Mouse (Mus musculus): ENCODE results near the gene Dis3l.
A peak's percentile ranks its signal among the peaks of the same experiment; 100 is the strongest.

The Dis3l gene

DNA sequence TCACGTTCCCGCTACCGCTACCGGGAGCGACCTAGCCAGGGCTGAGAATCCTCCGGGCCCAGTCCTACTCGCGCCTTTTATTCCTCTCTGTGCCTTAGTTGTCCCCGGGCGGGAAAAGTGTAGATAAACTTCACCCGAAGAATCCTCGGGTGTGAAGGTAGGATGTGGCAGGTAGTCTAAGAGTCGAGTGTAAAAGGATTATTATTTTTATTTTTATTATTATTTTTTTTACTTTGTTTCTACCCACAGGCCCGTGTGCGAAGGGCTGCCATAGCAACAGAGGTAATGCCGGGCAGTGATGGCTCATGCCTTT lies at the start of gene Dis3l:
Gene Dis3l, minus strand, starts transcription at position 35 of the 313 bp plus-strand sequence.
- DNase-seq = no peak

DNA sequence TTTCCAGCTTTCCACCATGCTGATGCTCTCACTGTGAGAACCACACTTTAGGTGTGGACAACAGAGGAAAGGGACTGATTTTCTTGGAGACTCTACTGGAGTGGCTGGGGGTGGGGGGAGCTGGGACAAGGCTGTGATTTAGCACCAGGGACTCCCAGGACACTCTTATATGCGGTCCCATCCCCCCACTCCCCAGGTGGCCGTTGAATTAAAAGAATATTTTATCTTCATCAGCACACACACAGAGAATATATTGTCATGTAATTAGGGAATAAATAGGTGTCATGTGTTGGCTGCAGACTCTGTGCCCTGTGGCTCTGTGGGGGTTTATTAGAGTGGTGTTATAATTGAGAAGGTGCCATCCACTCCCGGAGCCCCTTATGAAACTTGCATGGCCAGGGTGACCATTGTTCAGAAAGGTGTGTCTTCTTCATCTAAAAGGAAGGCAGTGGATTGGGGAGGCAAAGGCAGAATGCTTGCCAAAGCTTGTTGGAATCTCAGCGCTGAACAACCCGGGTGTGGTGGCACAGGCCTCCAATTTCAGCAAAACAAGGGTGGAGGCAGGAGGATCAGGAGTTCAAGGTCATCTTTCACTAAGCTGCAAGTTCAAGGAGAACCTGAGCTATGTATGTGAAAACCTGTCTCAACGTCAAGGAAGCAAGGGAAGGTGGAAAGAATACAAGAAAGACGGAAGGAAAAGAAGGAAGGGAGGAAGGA lies 48.6 kb upstream of the Dis3l start:
- no peak for DNase-seq

DNA sequence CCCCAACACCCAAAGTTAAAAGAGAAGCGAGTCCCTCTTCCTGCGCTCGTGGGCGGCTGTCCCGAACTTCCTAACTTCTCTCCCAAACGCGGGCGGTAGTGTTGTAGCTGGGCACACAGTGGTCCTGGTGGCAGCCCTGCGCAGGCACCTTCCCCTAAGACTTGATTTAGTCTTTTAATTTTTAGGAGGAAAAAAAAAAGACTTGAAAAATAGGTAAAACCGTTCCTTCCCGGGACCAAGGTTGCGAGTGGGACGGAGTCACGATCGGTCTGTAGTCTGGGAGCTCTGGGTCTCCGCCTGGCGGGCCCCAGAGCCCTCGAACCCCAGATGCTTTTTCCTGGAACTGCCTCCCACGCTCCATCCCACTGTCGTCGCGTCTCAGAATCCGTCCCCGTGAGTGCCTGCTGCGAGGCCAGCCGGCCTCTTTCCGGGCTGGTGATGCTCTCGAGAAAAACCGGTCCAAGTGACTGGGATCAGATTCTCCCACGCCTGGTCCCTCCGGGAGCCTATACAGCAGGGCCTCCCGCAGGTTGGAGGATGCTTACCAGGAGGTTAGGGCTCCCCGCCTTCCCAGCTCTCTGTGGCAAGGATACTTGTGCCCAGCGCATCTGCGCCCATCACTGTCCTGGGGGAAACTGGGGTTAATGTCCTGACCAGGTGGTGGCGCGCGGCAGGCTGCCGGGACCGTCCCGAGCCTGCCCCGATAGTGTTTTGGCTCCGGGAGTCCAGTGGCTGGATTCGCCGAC lies 45.6 kb upstream of the Dis3l start:
- DNase-seq = no peak

DNA sequence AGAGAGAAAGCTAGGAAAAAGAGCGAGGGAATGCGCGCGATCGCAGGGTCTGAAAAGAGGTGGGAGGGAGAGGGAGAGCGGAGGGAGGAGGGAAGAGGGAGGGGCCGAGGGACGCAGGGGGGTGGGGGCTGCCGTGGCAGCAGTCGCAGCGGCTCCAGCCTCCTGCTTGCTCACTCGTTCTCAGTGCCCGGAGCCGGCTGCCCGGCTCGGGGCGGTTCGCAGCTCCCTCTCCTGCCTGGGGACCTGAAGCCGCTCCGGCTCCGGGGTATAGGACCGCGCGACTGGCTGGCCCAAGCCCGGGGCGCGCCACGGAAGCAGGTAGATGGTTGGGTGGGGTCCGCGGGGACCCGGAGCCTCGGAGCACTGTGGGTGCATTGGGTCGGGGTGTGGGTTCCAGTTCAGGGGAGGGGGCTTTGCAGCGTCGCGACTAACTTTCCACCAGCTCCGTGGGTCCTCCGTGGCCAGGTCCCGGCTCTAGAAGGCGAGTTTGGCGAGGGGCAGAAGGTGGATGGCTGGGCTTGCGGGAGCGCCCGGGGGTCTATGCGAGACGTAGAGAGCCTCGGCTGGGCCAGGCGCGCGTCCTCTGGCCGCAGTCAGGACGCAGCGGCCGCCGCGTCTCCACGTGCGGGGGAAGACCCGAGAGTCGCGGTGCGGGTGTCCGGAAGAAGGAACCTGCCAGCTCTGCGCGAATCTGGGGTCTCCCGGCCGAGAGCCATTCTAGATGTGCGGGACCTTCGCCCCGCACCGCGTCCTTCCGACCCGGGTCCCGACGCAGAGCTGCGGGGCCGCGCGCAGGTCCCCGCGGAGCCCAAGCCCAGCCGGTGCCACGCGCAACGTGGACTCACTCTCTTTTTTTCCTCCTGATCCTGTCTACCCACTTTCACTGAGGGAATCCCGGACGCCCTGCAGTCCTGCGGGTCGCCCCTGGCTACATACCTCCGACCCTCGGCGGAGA lies 44.7 kb upstream of the Dis3l start, which contains the start of gene Megf11:
Gene Megf11, plus strand, starts transcription at position 116 of the 955 bp plus-strand sequence.
- no peak for DNase-seq

DNA sequence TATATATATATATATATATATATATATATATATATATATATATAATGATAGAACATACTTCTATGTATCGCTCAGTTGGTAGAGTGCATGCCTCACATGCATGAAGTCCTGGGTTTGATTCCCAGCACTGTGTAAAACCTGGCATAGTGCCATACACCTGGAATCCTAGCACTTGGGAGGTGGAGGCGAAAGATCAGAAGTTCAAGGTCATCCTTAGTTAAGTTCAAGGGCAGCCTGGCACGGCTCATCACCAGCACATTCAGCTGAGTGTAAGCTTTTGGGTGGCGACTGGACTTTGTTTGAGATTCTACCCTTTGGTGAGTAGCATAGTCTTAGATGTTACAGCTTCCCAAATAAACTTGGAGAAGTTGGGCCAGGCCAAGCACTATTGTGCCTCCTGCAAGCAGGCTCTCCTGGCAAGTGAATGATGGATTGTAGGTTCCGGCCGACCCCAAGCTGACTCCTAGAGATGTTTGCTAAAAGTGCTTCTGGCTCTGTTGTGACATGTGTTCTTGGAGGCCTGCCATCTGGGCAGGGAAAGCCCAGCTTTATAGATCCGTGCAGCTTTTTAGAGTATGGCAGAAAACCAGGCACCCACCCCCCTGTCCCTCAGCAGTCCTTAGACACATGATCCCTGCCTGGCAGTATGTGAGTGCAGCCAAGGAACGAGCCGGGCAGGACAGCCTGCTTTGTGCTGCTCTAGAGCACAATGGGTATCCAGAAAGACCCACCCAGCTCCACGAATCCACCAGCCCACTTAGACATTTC lies 42.1 kb upstream of the Dis3l start:
- no peak for DNase-seq

DNA sequence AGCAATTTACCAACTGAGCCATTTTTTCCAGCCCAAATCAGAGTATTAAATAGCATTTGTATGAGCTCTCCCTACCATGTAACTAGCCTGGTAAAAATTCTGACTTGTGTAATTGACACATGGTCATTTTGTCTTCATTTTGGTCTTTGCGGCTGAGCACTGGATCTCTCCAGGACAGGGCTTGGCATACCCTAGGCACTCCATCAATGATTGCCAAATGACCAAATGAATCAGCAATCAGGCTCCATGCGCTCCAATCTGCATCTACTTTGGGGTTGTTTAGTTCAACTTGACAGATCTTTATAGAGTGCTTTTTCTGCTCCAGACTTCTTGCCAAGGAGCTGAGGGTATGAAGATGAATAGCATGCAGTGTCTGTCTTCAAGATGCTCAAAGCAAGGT lies 35.3 kb upstream of the Dis3l start:
- no peak for DNase-seq

DNA sequence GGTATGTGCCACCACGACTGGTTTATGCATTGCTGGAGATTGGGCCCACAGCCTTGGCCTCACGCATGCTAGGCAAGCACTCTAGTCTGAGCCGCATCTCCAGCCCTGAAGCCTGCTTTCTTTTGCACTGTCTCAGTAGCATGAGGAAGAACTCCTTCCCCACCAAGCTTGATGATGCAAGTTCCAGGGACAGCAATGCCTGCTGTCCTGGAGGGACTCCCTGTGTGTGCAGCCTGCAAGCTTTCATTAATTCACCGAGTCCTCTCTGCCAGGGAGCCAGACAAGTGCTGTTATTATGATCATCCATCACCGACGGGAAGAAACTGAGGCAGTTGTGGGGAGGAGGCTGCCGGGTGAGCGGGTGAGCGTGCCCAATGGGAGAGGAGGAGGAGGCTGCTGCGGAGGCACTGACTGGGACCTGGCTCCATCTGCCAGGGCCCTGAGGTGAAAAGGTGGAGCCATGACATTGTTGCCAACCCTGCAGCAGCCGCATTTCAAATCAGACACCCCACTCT lies 30.3 kb upstream of the Dis3l start:
- DNase-seq = no peak

DNA sequence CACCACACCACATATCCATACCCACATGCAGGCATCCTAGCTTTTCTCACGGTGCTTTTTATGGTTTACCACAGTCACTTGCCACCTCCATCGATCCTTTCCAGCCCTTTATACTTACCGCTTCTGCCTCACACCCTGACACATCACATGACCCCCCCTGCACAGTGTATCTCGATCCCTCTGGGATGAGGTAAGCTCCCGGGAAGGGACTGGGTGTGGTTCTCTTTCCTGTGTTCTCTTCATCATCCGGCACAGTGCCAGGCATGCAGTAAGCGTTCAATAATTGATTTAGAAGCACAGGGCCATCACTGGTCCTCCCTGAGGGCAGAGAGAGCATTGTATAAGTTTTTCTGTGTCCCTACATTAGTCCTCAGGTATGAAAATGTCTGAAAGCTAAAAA lies 28.8 kb upstream of the Dis3l start:
- no peak for DNase-seq

DNA sequence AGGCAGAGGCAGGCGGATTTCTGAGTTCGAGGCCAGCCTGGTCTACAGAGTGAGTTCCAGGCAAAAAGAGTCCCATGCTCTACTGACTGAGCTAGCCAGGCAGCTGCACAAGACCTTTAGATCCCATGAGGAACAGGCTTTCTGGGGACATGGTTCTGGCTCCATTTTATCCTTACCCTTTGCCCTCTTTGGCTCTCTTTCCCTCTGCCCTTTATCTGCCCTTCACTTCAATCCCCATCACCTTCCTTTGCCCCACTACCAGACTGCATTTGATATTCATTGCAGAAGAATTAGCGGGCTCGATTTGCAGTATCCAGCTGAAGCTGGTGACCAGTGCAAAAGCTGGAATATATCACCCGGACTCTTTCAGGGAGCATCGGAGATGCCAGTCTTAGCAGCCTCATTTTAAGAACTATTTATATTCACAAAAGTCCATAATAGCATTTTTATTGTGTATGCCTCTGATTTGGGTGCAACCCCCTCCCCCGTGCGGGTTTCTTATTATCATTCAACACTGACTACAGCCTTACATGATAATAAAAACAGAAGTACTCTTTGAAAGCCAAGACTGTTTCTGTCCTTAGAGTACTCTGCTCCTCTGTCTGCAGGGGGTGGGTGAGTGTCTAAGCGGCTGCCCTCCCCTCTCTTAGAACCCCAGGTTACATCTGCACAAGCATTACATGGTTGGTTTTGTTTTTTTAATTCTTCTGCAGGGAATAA lies 20.3 kb upstream of the Dis3l start:
- DNase-seq = no peak

DNA sequence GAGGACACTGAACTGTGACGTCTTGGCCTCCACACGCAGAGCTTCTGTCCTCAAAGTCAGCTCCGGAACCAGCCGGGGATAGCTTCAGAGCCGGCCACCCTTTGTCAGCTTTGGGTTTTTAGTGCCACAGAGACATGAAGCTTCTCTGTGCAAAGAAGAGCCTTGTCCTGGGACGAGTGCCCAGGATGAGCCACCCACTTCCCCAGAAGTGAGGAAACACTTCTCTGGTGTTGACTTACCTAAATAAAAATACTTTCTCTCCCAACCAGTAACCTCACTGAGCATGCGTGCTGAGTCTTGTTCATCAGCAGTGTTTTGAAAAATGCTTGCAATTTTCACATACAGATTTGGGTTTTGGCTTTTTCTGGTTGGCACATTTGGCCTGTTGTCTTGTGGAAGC lies 14.5 kb upstream of the Dis3l start:
- DNase-seq = no peak

DNA sequence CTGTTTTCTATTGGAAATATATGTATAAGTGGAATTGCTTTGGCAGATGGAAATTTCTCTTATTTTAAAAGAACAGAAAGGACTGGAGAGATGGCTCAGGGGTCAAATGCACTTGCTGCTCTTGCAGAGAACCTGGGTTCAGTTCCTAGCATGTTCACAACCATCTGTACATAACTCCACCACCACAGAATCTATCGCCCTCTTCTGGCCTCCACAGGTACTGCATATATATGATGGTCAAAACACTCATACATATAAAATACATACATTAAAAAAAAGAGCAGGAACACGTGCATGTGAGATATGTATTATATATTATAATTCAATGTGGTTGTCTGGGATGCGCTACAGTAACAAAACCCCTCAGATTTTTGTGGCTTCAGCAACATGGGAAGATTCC lies 10.1 kb upstream of the Dis3l start:
- DNase-seq = no peak

DNA sequence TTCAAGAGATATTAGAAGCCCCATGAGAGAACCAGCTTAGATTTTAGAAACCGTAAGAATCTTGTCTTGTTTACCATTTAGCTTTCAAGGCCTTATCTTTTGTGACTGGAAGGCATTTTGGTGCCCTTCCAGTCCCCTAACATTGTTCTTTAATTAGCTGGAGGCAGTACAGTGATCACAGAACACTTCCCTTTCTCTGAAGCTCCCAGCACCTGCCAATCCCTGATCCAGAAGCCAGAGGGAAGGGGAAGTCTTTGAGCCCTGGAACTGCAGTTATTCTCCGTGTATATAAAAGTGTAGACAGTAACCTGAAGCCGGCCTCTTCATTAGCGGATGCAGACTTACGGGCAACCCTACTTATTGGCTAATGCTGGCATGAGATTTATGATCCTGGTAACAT lies 8.4 kb upstream of the Dis3l start:
- peak; percentile 89 for DNase-seq

DNA sequence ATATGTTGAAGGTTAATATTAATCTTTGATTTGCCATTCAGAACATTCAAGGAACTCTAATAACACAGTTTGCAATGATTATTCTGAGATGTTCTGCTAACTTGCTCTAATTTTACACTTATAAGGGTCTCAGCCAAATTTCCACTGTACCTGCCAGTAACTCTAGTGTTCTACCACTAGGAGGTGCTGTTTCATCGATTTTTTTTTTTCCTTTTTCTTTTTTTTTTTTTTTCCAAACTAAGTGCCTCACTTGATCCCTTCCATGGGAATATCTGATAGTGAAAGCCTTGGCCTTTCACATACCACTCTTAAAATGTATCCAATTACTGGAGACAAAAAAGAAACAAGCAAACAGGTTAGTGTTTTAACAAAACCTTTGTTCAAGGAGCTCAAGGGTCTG lies 6.3 kb upstream of the Dis3l start:
- no peak for DNase-seq

DNA sequence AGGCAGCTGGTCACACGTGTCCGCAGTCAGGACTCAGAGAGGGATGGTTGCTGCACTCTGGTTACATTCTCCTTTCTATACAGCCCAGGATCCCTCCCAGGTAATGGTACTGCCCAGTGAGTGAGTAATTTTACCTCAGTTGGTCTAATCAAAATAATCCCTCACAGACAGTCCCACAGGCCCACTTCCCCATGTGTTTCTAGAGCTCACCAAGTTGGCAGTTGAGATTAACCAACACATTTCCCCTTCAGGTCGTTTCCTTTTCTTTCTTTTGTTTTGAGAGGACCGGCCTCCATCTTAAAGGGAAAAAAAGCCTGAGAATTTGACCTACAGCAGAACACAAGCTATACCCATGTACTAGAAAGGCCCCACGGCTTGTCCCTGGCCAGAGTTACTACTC lies 4.8 kb upstream of the Dis3l start:
- no peak for DNase-seq

DNA sequence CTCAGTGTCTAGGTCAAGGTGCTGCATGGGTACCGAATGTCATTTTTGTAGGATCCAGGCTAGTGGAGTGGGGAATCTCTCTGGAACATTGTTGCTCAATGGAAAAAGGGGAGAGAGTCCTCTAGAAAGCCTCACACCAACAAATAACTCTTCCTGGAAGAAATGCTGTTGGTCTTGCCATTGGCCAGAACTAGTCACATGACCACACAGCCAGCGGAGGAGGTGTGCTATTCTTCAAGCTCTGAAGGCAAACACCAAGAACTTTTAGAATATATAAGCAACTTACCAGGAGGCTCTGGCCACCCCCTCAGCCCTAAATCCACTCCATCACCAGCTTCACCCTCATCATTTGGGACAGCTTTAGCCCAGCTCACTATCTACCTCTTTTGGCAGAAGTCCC lies 2.6 kb upstream of the Dis3l start:
- no peak for DNase-seq

DNA sequence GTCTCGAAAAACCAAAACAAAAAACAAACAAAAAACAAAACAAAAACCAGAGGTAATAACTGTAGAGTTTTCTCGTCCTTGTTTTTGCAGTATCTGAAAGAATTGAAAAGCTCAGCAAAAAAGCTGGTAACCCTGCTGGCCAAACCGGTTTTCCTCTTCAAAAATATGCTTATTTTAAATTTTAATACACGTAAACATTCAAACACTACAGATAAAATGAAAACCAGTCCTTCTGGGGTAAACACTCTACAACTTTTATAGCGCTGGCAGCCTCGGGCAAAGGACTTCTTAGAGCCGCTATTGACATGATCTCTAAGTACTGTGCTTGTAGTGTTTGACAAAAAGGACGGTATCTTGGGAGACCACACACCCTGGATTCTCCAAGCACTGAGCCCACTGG lies 583 bp upstream of the Dis3l start:
- DNase-seq = no peak

DNA sequence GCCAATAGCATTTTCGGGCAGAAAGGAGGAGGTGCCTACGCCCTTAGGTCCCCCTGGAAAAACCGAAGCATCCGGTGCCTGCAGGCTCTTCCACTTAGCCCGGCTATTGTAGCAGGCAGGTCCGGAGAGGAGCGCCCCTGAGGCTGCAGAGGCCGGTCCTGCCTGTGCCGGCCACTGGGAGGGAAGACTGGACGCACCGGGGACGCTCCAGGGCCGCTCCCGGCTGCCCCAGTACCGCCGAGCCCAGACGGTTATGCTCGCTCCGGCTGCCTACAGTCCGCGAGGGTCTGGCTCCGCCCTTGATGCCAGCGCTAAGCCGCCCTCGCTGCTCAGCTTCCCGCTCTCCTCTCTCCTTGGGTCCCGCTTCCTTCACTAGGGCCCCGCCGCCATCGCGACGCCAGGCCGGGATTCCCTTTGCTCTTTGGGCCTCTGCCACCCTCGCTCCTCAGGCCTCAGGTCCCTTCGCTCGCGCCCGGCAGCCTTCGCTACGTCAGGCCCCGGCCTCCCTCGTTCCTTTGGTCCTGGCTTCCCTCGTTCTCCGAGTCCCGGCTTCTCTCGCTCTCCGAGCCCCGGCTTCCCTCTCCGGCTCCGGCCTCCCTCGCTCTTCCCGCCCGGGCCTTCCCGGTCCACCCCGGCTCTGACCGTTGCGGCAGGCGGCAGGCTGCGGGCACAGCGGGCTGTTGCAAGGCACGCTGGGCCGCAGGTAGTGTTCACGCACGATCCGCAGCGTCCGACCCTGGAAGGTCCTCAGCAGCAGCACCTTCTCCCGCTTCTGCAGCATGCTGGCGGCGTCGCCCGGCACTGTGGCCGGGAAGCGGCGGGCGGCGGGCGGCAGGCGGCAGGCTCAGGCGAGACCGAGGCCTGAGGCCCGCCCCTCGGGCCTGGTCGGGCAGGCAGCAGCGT lies 486 bp downstream of the Dis3l start:
- peak; percentile 98 for DNase-seq

DNA sequence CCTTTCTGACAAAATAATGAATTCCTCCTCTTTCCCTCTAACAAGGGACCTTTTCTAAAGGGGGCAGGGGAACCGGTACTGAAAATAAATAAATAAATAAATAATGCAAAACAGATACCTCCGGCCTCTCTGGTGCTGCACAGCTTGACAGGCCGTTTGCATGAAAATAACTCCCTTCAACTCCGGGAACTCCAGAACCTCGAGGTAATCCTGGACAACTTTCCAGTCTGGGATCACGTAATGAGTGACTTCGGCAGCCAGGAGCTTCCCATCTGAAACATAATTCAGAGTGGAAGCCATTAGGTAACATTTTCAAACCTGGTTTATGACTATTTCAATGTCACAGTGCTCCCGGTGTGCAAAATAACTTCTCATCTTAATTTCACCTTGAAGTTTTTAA lies 1.7 kb downstream of the Dis3l start:
- DNase-seq = no peak

DNA sequence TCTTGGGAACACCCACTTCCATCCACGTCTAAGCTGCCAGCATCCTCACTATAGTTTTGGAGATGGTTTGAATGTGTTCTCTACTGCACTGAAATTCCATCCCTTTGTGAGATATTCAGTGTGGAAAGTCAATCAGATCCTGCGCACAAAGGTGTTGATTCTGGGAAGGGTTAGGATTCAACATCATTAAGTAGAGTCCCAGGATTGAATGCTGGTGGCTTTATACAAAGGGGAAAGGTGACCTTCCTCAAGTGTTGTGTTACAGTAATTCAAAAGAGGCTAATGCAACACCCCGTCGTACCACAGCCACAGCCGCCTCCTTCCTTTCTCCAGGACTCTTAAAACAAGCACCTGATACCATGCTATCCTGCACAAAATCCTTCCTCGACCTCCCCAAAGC lies 5.3 kb downstream of the Dis3l start:
- DNase-seq = no peak

DNA sequence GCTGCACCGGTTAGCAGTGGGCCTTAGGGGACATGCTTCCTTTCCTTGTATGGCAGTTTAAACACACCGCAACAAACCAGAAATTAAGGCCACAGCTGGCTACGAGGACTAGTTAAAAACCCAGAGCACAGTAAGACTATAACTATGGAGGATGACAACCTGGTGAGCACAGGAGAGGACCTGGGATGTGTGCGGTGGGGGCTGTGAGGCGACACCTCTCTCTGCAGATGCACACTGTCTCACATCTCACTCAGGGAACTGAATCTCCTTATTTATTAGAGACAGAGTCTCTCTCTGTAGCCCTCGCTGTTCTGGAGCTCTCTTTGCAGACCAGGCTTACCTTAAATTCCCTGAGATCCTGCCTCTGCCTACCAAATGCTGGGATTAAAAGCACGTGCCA lies 17.1 kb downstream of the Dis3l start:
- peak; percentile 62 for DNase-seq

DNA sequence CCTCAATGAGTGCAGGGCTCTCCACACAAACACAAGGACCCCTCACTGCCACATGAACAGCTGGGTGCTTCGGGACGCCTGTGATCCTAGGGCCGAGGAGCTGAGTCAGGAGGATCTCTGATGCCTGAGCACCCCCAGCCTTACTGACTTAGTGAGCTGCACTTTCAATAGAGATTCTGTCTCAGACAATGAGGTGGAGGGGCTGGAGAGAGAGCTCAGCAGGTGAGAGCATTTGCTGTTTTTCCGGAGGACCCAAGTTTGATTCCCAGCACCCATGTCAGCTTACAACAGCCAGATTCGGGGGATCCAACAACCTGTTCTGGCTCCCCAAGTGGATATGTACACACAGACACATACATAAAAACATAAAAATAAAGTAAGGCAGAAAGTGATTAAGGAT lies 24.1 kb downstream of the Dis3l start:
- DNase-seq = peak; percentile 57
